Mouse (Mus musculus) testis, adult 2 months (tissue): ENCODE results near the gene Nrxn1.

Source experiments
- CTCF ChIP-seq: fragments of 200-500 bp; IDR thresholded peaks from 2 replicates; pipeline ENCODE4 v1.5.1; 2012; ENCODE audit warnings: low read depth, mild to moderate bottlenecking, inconsistent platforms, low read length, moderate library complexity; ENCODE audit not compliant: control insufficient read depth, insufficient read depth, insufficient replicate concordance
- POLR2A ChIP-seq: fragments of 200-500 bp; IDR thresholded peaks from 2 replicates; pipeline ENCODE4 v1.6.1; 2012; ENCODE audit warnings: low read depth, mild to moderate bottlenecking, inconsistent platforms, low read length, moderate library complexity; ENCODE audit not compliant: control insufficient read depth

DNA sequence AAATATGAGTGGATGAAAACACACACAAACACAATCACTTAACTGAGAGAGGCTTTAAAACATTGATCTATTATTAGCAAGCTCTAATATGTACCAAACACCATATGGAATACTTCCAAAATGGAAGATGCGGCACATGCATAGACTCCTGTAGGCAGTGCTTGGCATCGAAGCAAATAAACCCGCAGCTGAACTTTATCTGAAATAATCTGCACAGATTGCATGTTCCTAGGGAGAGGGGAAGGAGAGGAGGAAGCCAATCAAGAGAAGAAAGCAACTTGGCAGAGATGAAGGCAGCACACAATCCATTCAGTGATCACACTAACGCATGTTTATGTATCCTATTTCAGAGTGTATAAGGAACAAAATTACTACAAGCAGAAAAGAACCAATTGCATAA is 542.5 kb downstream of the Nrxn1 start:
- no peak for TF ChIP-seq POLR2A
- no peak for TF ChIP-seq CTCF
